Mouse (Mus musculus) E14TG2a.4 (cell line): ENCODE measurements around the gene Capn1.

Experiments used
- CTCF ChIP-seq: conservative IDR thresholded peaks from 2 replicates; pipeline ENCODE4 v1.5.1; 2014; ENCODE audit warnings: low read length
- POU5F1 ChIP-seq: IDR thresholded peaks from 2 replicates; pipeline ENCODE4 v1.6.1; 2014; ENCODE audit warnings: low read length, borderline replicate concordance

DNA sequence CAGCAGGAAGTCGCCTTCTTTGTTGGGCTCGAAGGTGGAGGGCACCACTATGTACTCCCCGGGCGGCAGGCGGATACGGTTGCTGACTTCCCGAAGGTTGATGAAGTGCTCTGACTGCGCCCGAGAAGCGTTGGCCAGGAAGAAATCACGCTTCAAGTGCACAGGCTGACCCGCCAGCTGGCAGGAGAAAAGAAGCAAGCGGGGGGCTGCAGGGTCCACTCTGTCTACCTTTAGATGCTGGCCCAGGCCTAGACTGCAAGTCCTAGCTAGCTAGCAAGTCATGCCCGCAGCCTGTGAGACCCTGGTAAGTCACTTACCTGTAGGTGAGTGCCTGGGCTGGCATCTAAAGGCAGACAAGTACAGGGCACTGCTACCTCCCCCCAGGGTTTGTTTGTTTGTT lies 21.0 kb downstream of the Capn1 start:
- TF ChIP-seq CTCF (no peak), POU5F1 (no peak)
